Mouse (Mus musculus) hindbrain, embryonic 10.5 days (tissue): ENCODE measurements around the gene Pigz. TPM values are rescaled to one million over a fixed set of nuclear protein-coding genes. Genes with fewer than 3 reads are reported as not detected.

Experiments
- DNase-seq: peaks from one replicate; pipeline ENCODE4 v3.0.0-alpha.2; 2017; ENCODE audit warnings: low spot score
- H3K27ac ChIP-seq: fragments of 300-500 bp; sonication (generic); 2 replicates; pipeline ENCODE4 v1.5.1; 2016; ENCODE audit warnings: mild to moderate bottlenecking, moderate library complexity
- H3K27me3 ChIP-seq: fragments of 300-500 bp; sonication (generic); 2 replicates; pipeline ENCODE4 v1.6.1; 2016; ENCODE audit warnings: mild to moderate bottlenecking; ENCODE audit not compliant: poor library complexity, insufficient read depth, severe bottlenecking
- H3K36me3 ChIP-seq: fragments of 300-500 bp; sonication (generic); 2 replicates; pipeline ENCODE4 v1.6.1; 2016; ENCODE audit warnings: mild to moderate bottlenecking, moderate library complexity
- H3K4me1 ChIP-seq: fragments of 300-500 bp; sonication (generic); replicated peaks from 2 replicates; pipeline ENCODE4 v1.6.1; 2016; ENCODE audit warnings: mild to moderate bottlenecking
- H3K4me3 ChIP-seq: fragments of 300-500 bp; sonication (generic); 2 replicates; pipeline ENCODE4 v1.5.1; 2016; ENCODE audit warnings: mild to moderate bottlenecking, moderate library complexity
- H3K9me3 ChIP-seq: fragments of 300-500 bp; sonication (generic); 2 replicates; pipeline ENCODE4 v1.6.1; 2016; ENCODE audit warnings: mild to moderate bottlenecking, moderate library complexity
- WGBS: fragments of 180-500 bp; shearing (Covaris S2); methylation state at CpG from one replicate; pipeline ENCODE4 v1.1.7; 2016; 5-methylcytosine and 5-hydroxymethylcytosine counted together
- polyA plus RNA-seq: library from polyadenylated mRNA; unstranded; fragments of >200 nt; fragmentation: Nextera tagmentation; extraction: Ambion mirVana; gene quantifications from 2 replicates; pipeline ENCODE4 v1.2.1, GENCODE M21; 2016

Pigz gene
- polyA plus RNA-seq, 1 experiment from 2014 or later: 2.0 TPM

GRCm38 (mm10) chr16:31908959-31909358 lies 24.7 kb upstream of the Pigz start:
- no peak for DNase-seq
- no peak overlapping the region for H3K27ac ChIP-seq
- H3K4me3 ChIP-seq: no peak overlapping the region
- peaks cover 17% of the 10 kb centered on the region for H3K4me1 ChIP-seq
- H3K36me3 ChIP-seq: no peaks in the 10 kb centered on the region
- no peaks in the 10 kb centered on the region for H3K9me3 ChIP-seq
- peaks cover 23% of the 10 kb centered on the region; the same call in 1 of the 2 replicates for H3K27me3 ChIP-seq
- 65% methylated on average over 11 of the region's 11 CpGs for WGBS

GRCm38 (mm10) chr16:31910281-31910847 lies 23.3 kb upstream of the Pigz start:
- H3K9me3 ChIP-seq: no peaks in the 10 kb centered on the region
- 80% methylated on average over 10 of the region's 10 CpGs for WGBS

GRCm38 (mm10) chr16:31917776-31918175 lies 15.9 kb upstream of the Pigz start:
- H3K27me3 ChIP-seq: 0 out of 2 replicates have a peak, but pooled peaks cover 4% of the 10 kb centered on the region
- no peak for DNase-seq

More at GRCm38 (mm10) chr16:31910281-31910847, 23.3 kb upstream of the Pigz start:
- Histone ChIP-seq H3K27ac (no peak overlapping the region), H3K4me1 (peaks cover 17% of the 10 kb centered on the region), H3K4me3 (no peak overlapping the region), H3K27me3 (peaks cover 22% of the 10 kb centered on the region; the same call in 1 of the 2 replicates), H3K36me3 (no peaks in the 10 kb centered on the region)
- DNase-seq: no peak

GRCm38 (mm10) chr16:31918248-31918724 lies 15.4 kb upstream of the Pigz start:
- Histone ChIP-seq H3K36me3 (no peaks in the 10 kb centered on the region), H3K9me3 (no peaks in the 10 kb centered on the region), H3K4me1 (peaks cover 4% of the 10 kb centered on the region; the same call in 1 of the 2 replicates), H3K27me3 (0 out of 2 replicates have a peak, but pooled peaks cover 4% of the 10 kb centered on the region), H3K27ac (no peak overlapping the region), H3K4me3 (peak overlapping the region; percentile 30; the same call in 1 of the 2 replicates)
- peak; percentile 81 for DNase-seq
- 5% methylated on average over 14 of the region's 14 CpGs for WGBS

More at GRCm38 (mm10) chr16:31917776-31918175, 15.9 kb upstream of the Pigz start:
- Histone ChIP-seq H3K4me1 (peaks cover 4% of the 10 kb centered on the region; the same call in 1 of the 2 replicates), H3K4me3 (no peak overlapping the region; the same call in 1 of the 2 replicates), H3K9me3 (no peaks in the 10 kb centered on the region), H3K36me3 (no peaks in the 10 kb centered on the region), H3K27ac (no peak overlapping the region)
- WGBS: 78% methylated on average over 11 of the region's 11 CpGs

GRCm38 (mm10) chr16:31924368-31924767 lies 9.3 kb upstream of the Pigz start:
- H3K9me3 ChIP-seq: no peaks in the 10 kb centered on the region
- no peaks in the 10 kb centered on the region for H3K27me3 ChIP-seq
- no peak overlapping the region for H3K4me3 ChIP-seq
- no peak overlapping the region for H3K27ac ChIP-seq
- no peak for DNase-seq
- 82% methylated on average over 6 of the region's 6 CpGs for WGBS
- H3K36me3 ChIP-seq: no peaks in the 10 kb centered on the region
- H3K4me1 ChIP-seq: no peaks in the 10 kb centered on the region; the same call in 1 of the 2 replicates

GRCm38 (mm10) chr16:31926091-31926490 lies 7.6 kb upstream of the Pigz start:
- no peak overlapping the region for H3K27ac ChIP-seq
- peaks cover 14% of the 10 kb centered on the region for H3K27me3 ChIP-seq
- H3K4me3 ChIP-seq: no peak overlapping the region
- H3K9me3 ChIP-seq: no peaks in the 10 kb centered on the region
- H3K4me1 ChIP-seq: peaks cover 3% of the 10 kb centered on the region
- 81% methylated on average over 6 of the region's 6 CpGs for WGBS
- H3K36me3 ChIP-seq: no peaks in the 10 kb centered on the region
- DNase-seq: no peak

- H3K36me3 ChIP-seq: no peaks in the 10 kb centered on the region
- WGBS: 86% methylated on average over 13 of the region's 13 CpGs
- peaks cover 20% of the 10 kb centered on the region for H3K27me3 ChIP-seq
- H3K4me3 ChIP-seq: no peak overlapping the region
- DNase-seq: no peak
- H3K4me1 ChIP-seq: peaks cover 9% of the 10 kb centered on the region
- H3K9me3 ChIP-seq: no peaks in the 10 kb centered on the region
- H3K27ac ChIP-seq: no peak overlapping the region
Observed at GRCm38 (mm10) chr16:31926547-31927182, 7.0 kb upstream of the Pigz start.

- Histone ChIP-seq H3K36me3 (no peaks in the 10 kb centered on the region), H3K27ac (no peak overlapping the region), H3K9me3 (no peaks in the 10 kb centered on the region), H3K4me1 (peaks cover 16% of the 10 kb centered on the region), H3K4me3 (no peak overlapping the region), H3K27me3 (peaks cover 27% of the 10 kb centered on the region)
- 91% methylated on average over 5 of the region's 5 CpGs for WGBS
- no peak for DNase-seq
Observed at GRCm38 (mm10) chr16:31927412-31927811, 6.2 kb upstream of the Pigz start.

GRCm38 (mm10) chr16:31931330-31931729 lies 2.3 kb upstream of the Pigz start:
- Histone ChIP-seq H3K4me1 (peaks cover 49% of the 10 kb centered on the region), H3K27me3 (peaks cover 62% of the 10 kb centered on the region), H3K36me3 (no peaks in the 10 kb centered on the region), H3K9me3 (no peaks in the 10 kb centered on the region), H3K4me3 (no peak overlapping the region), H3K27ac (peak overlapping the region; percentile 89)
- DNase-seq: no peak
- 57% methylated on average over 17 of the region's 17 CpGs for WGBS

- peaks cover 70% of the 10 kb centered on the region for H3K27me3 ChIP-seq
- H3K9me3 ChIP-seq: no peaks in the 10 kb centered on the region
- DNase-seq: peak; percentile 34
- H3K4me1 ChIP-seq: peaks cover 49% of the 10 kb centered on the region
- no peaks in the 10 kb centered on the region for H3K36me3 ChIP-seq
- no peak overlapping the region for H3K4me3 ChIP-seq
- peak overlapping the region; percentile 89 for H3K27ac ChIP-seq
- WGBS: 25% methylated on average over 5 of the region's 5 CpGs
Observed at GRCm38 (mm10) chr16:31932255-31932654, 1.4 kb upstream of the Pigz start.

- H3K9me3 ChIP-seq: no peaks in the 10 kb centered on the region
- H3K27ac ChIP-seq: peak overlapping the region; percentile 89
- peaks cover 49% of the 10 kb centered on the region for H3K4me1 ChIP-seq
- H3K36me3 ChIP-seq: no peaks in the 10 kb centered on the region
- under 1% methylated on average over 50 of the region's 50 CpGs for WGBS
- peak overlapping the region; percentile 56 for H3K4me3 ChIP-seq
- DNase-seq: peak; percentile 92
- H3K27me3 ChIP-seq: peaks cover 70% of the 10 kb centered on the region
Observed at GRCm38 (mm10) chr16:31932840-31933697, 582 bp upstream of the Pigz start.

- H3K27ac ChIP-seq: peak overlapping the region; percentile 89
- peak; percentile 42 for DNase-seq
- H3K27me3 ChIP-seq: peaks cover 70% of the 10 kb centered on the region
- peak overlapping the region; percentile 56 for H3K4me3 ChIP-seq
- peaks cover 49% of the 10 kb centered on the region for H3K4me1 ChIP-seq
- H3K36me3 ChIP-seq: no peaks in the 10 kb centered on the region
- H3K9me3 ChIP-seq: no peaks in the 10 kb centered on the region
- 12% methylated on average over 13 of the region's 13 CpGs for WGBS
Observed at GRCm38 (mm10) chr16:31934550-31935010, 929 bp downstream of the Pigz start.
